Comparison of ENCODE assay signal across 14 mouse cellular contexts in genomic region chr3:9454556-9455330, GRCm38 (mm10).
DNase-seq lines count a peak whose midpoint lies in the region; ATAC-seq and TF ChIP-seq lines count a peak whose summit lies in the region.
"Had no signal": no experiment of that assay in that cellular context is flagged by ENCODE, and none has a peak within 500 bp of the region (broad histone marks: within the 10 kb centered on the region; RNA-seq: fewer than 3 reads in every experiment).

No protein-coding gene starts in this region.

- H3K4me2 ChIP-seq in hindbrain, embryonic 15.5 days: no peak overlapping the region
- H3K4me2 ChIP-seq in hindbrain, embryonic 14.5 days (replicated peaks): no peak overlapping the region
- no peak overlapping the region for H3K4me2 ChIP-seq in liver, embryonic 14.5 days (ENCODE audit: low read depth)
- no peak overlapping the region for H3K4me2 ChIP-seq in liver, postnatal 0 days (ENCODE audit: low read depth, low read length)
- H3K4me2 ChIP-seq: heart, embryonic 11.5 days had no signal

- no peak for DNase-seq in cerebellum, adult 11-12 months
- DNase-seq in hindbrain, embryonic 14.5 days (ENCODE audit: low spot score): no peak
- no peak for DNase-seq in liver, embryonic 14.5 days (ENCODE audit: low read depth in 3 of 3, low spot score in 3 of 3)
- no peak for DNase-seq in liver, postnatal 0 days
- no peak for DNase-seq in adrenal gland, postnatal 25 days
- DNase-seq: adrenal gland, adult 2 months; lung, adult 18-20 months; thymus, postnatal 14 days had no signal

- no peaks in the 10 kb centered on the region for H3K9me3 ChIP-seq in hindbrain, embryonic 15.5 days
- H3K9me3 ChIP-seq in hindbrain, embryonic 14.5 days (ENCODE audit: control insufficient read depth, low read length): no peaks in the 10 kb centered on the region
- no peaks in the 10 kb centered on the region for H3K9me3 ChIP-seq in liver, embryonic 14.5 days (ENCODE audit: control insufficient read depth, low read length)
- H3K9me3 ChIP-seq in liver, postnatal 0 days (ENCODE audit: low read length): no peaks in the 10 kb centered on the region

- no peak for TF ChIP-seq CTCF in liver, embryonic 14.5 days (IDR thresholded peaks at IDR 0.05; ENCODE audit: low read depth)
- TF ChIP-seq CTCF in liver, postnatal 0 days (IDR thresholded peaks at IDR 0.05; ENCODE audit: low read depth): no peak

- H3K4me1 ChIP-seq in hindbrain, embryonic 15.5 days (replicated peaks): 0 out of 2 replicates have a peak, but pooled peaks cover under 1% of the 10 kb centered on the region
- no peaks in the 10 kb centered on the region for H3K4me1 ChIP-seq in hindbrain, embryonic 14.5 days (replicated peaks; ENCODE audit: control insufficient read depth, insufficient read depth, low read length)
- H3K4me1 ChIP-seq in liver, embryonic 14.5 days (replicated peaks; ENCODE audit: control insufficient read depth in 2 of 2, insufficient read depth in 2 of 2, low read length in 1 of 2): peaks cover 2 to 7% of the 10 kb centered on the region in 2 experiments; a peak in 3 of 4 replicates
- no peaks in the 10 kb centered on the region for H3K4me1 ChIP-seq in liver, postnatal 0 days (ENCODE audit: insufficient read depth)

- no peak overlapping the region for H3K9ac ChIP-seq in hindbrain, embryonic 15.5 days
- H3K9ac ChIP-seq in hindbrain, embryonic 14.5 days: no peak overlapping the region
- no peak overlapping the region for H3K9ac ChIP-seq in liver, embryonic 14.5 days (replicated peaks)
- no peak overlapping the region for H3K9ac ChIP-seq in liver, postnatal 0 days (replicated peaks)

- no peak overlapping the region for H3K4me3 ChIP-seq in hindbrain, embryonic 15.5 days
- no peak overlapping the region for H3K4me3 ChIP-seq in hindbrain, embryonic 14.5 days (replicated peaks; ENCODE audit: low read length)
- no peak overlapping the region for H3K4me3 ChIP-seq in liver, embryonic 14.5 days (ENCODE audit: insufficient read depth in 1 of 2, low read depth in 2 of 2, low read length in 2 of 2)
- no peak overlapping the region for H3K4me3 ChIP-seq in liver, postnatal 0 days (ENCODE audit: low read depth, low read length)
- H3K4me3 ChIP-seq: left cerebral cortex, adult 2 months had no signal

- no peak for TF ChIP-seq EP300 in liver, embryonic 14.5 days (IDR thresholded peaks at IDR 0.05; ENCODE audit: low read depth)
- TF ChIP-seq EP300 in liver, postnatal 0 days (IDR thresholded peaks at IDR 0.05; ENCODE audit: low read depth): no peak

- H3K27ac ChIP-seq in hindbrain, embryonic 15.5 days (replicated peaks): no peak overlapping the region
- no peak overlapping the region for H3K27ac ChIP-seq in hindbrain, embryonic 14.5 days
- no peak overlapping the region for H3K27ac ChIP-seq in liver, embryonic 14.5 days
- no peak overlapping the region for H3K27ac ChIP-seq in liver, postnatal 0 days (ENCODE audit: low read depth)
- H3K27ac ChIP-seq: hindbrain, postnatal 0 days; left cerebral cortex, adult 2 months had no signal

- no peaks in the 10 kb centered on the region for H3K36me3 ChIP-seq in hindbrain, embryonic 15.5 days
- H3K36me3 ChIP-seq in hindbrain, embryonic 14.5 days (replicated peaks; ENCODE audit: control insufficient read depth, insufficient read depth): peaks cover 5% of the 10 kb centered on the region; the same call in 1 of the 2 replicates
- no peaks in the 10 kb centered on the region for H3K36me3 ChIP-seq in liver, embryonic 14.5 days (replicated peaks; ENCODE audit: control insufficient read depth, insufficient read depth, low read depth)
- H3K36me3 ChIP-seq in liver, postnatal 0 days (replicated peaks; ENCODE audit: insufficient read depth, low read length): no peaks in the 10 kb centered on the region

- H3K27me3 ChIP-seq in hindbrain, embryonic 15.5 days: no peaks in the 10 kb centered on the region
- no peaks in the 10 kb centered on the region for H3K27me3 ChIP-seq in hindbrain, embryonic 14.5 days (ENCODE audit: control insufficient read depth, insufficient read depth, low read length)
- no peaks in the 10 kb centered on the region for H3K27me3 ChIP-seq in liver, embryonic 14.5 days (ENCODE audit: control insufficient read depth, insufficient read depth, low read length)
- H3K27me3 ChIP-seq in liver, postnatal 0 days (ENCODE audit: insufficient read depth, low read length): no peaks in the 10 kb centered on the region

- WGBS in hindbrain, embryonic 15.5 days: 94% methylated on average over 8 of the region's 8 CpGs
- 90% methylated on average over 8 of the region's 8 CpGs for WGBS in hindbrain, embryonic 14.5 days
- 41% methylated on average over 8 of the region's 8 CpGs for WGBS in liver, embryonic 14.5 days (ENCODE audit: insufficient replicate concordance)
- 58% methylated on average over 8 of the region's 8 CpGs for WGBS in liver, postnatal 0 days (ENCODE audit: insufficient replicate concordance)

- peak; percentile 49; the same call in 1 of the 2 replicates for ATAC-seq in cerebellum, adult (ENCODE audit: insufficient number of reproducible peaks, low FRiP score, low TSS enrichment)
- ATAC-seq in hindbrain, embryonic 15.5 days (ENCODE audit: low FRiP score, low read depth): 0 out of 2 replicates have a peak, but pooled peaks have one; percentile 38
- ATAC-seq in hindbrain, embryonic 14.5 days (ENCODE audit: low FRiP score): no peak
- ATAC-seq in liver, embryonic 14.5 days (ENCODE audit: insufficient read depth): peak; percentile 33; the same call in 1 of the 2 replicates
- ATAC-seq in liver, postnatal 0 days: no peak
- peak; percentile 27; the same call in 1 of the 2 replicates for ATAC-seq in megakaryocyte, adult 5-6 weeks (ENCODE audit: poor library complexity, severe bottlenecking)

Comparison
In these comparisons a context has a peak if more than half of its experiments do, and no peak if none do; other contexts are left out.
1. ATAC-seq: peak in cerebellum, adult (single experiment), hindbrain, embryonic 15.5 days (single experiment), liver, embryonic 14.5 days (single experiment) and megakaryocyte, adult 5-6 weeks (single experiment); none in hindbrain, embryonic 14.5 days (single experiment) and liver, postnatal 0 days (single experiment).